Mouse (Mus musculus) midbrain, postnatal 0 days (tissue): ENCODE measurements at regions not wholly inside any gene's neighbourhood (a gene's known extent, or its start where the extent isn't known, plus 50 kb on each side); places are given as distances from the start of the nearest gene placed in this dataset.

Source experiments
- ATAC-seq: fragments of 200-750 bp; cut with Nextera tagmentation; 2 replicates; pipeline ENCODE4 v1.8.0; 2017; ENCODE audit warnings: moderate number of reproducible peaks, mild to moderate bottlenecking, moderate TSS enrichment, moderate library complexity; ENCODE audit not compliant: low FRiP score
- DNase-seq: peaks from one replicate; pipeline ENCODE4 v3.0.0-alpha.2; 2015; ENCODE audit warnings: low spot score
- H3K27ac ChIP-seq: fragments of 300-500 bp; sonication (generic); 2 replicates; pipeline ENCODE4 v1.5.1; 2014; ENCODE audit warnings: low read depth, mild to moderate bottlenecking, low read length, mixed read lengths
- H3K27me3 ChIP-seq: fragments of 300-500 bp; sonication (generic); 2 replicates; pipeline ENCODE4 v1.6.1; 2014; ENCODE audit warnings: low read length, control low read depth, mixed read lengths; ENCODE audit not compliant: insufficient read depth
- H3K36me3 ChIP-seq: fragments of 300-500 bp; sonication (generic); 2 replicates; pipeline ENCODE4 v1.6.1; 2014; ENCODE audit warnings: low read length, control low read depth, mixed read lengths; ENCODE audit not compliant: insufficient read depth
- H3K4me1 ChIP-seq: fragments of 300-500 bp; sonication (generic); 2 replicates; pipeline ENCODE4 v1.6.1; 2014; ENCODE audit warnings: mild to moderate bottlenecking, control low read depth, antibody characterized with exemption, low read length, mixed read lengths; ENCODE audit not compliant: insufficient read depth
- H3K4me2 ChIP-seq: fragments of 300-500 bp; sonication (generic); 2 replicates; pipeline ENCODE4 v1.6.1; 2014; ENCODE audit warnings: low read depth, mild to moderate bottlenecking, low read length, mixed read lengths; ENCODE audit not compliant: poor library complexity, severe bottlenecking
- H3K4me3 ChIP-seq: fragments of 300-500 bp; sonication (generic); 2 replicates; pipeline ENCODE4 v1.5.1; 2014; ENCODE audit warnings: low read depth, mild to moderate bottlenecking, low read length, moderate library complexity
- H3K9ac ChIP-seq: fragments of 300-500 bp; sonication (generic); replicated peaks from 2 replicates; pipeline ENCODE4 v1.6.1; 2014; ENCODE audit warnings: mild to moderate bottlenecking, low read length, moderate library complexity, mixed read lengths; ENCODE audit not compliant: poor library complexity, severe bottlenecking
- H3K9me3 ChIP-seq: fragments of 300-500 bp; sonication (generic); 2 replicates; pipeline ENCODE4 v1.6.1; 2016; ENCODE audit warnings: low read length, control low read depth
- CTCF ChIP-seq: IDR thresholded peaks from 2 replicates; pipeline ENCODE4 v1.5.1; 2016; ENCODE audit warnings: antibody characterized with exemption, mild to moderate bottlenecking
- WGBS: fragments of 180-500 bp; shearing (Covaris S2); extraction: QIAGEN DNeasy Blood & Tissue Kit; methylation state at CpG from one replicate; pipeline ENCODE4 v1.1.7; 2014; 5-methylcytosine and 5-hydroxymethylcytosine counted together

GRCm38 (mm10) chr3:52831986-52832385, 185.1 kb downstream of the Cog6 start:
- TF ChIP-seq CTCF = no peak
- DNase-seq = no peak
- no peaks in the 10 kb centered on the region for H3K9me3 ChIP-seq
- no peaks in the 10 kb centered on the region for H3K27me3 ChIP-seq
- no peak overlapping the region for H3K9ac ChIP-seq
- H3K27ac ChIP-seq = no peak overlapping the region
- no peak overlapping the region for H3K4me3 ChIP-seq
- ATAC-seq = no peak
- no peaks in the 10 kb centered on the region for H3K4me1 ChIP-seq
- no peaks in the 10 kb centered on the region for H3K36me3 ChIP-seq
- WGBS = 72% methylated on average over 1 of the region's 1 CpGs
- no peak overlapping the region for H3K4me2 ChIP-seq

- DNase-seq = no peak
- Histone ChIP-seq H3K36me3 (no peaks in the 10 kb centered on the region), H3K27ac (no peak overlapping the region), H3K4me1 (no peaks in the 10 kb centered on the region), H3K4me3 (no peak overlapping the region), H3K9me3 (no peaks in the 10 kb centered on the region), H3K9ac (no peak overlapping the region), H3K27me3 (no peaks in the 10 kb centered on the region), H3K4me2 (no peak overlapping the region)
- no peak for ATAC-seq
- 89% methylated on average over 3 of the region's 3 CpGs for WGBS
- no peak for TF ChIP-seq CTCF
Measured at GRCm38 (mm10) chr3:52830101-52830500, 186.9 kb downstream of the Cog6 start.

- no peak for ATAC-seq
- no peak for TF ChIP-seq CTCF
- Histone ChIP-seq H3K36me3 (no peaks in the 10 kb centered on the region), H3K4me2 (no peak overlapping the region), H3K4me1 (no peaks in the 10 kb centered on the region), H3K9me3 (no peaks in the 10 kb centered on the region), H3K27ac (no peak overlapping the region), H3K27me3 (no peaks in the 10 kb centered on the region), H3K4me3 (no peak overlapping the region), H3K9ac (no peak overlapping the region)
- WGBS = 97% methylated on average over 6 of the region's 6 CpGs
- DNase-seq = no peak
Measured at GRCm38 (mm10) chr3:52829069-52829468, 188.0 kb downstream of the Cog6 start.

- Histone ChIP-seq H3K4me2 (no peak overlapping the region), H3K27me3 (no peaks in the 10 kb centered on the region), H3K27ac (no peak overlapping the region), H3K4me3 (no peak overlapping the region), H3K36me3 (no peaks in the 10 kb centered on the region), H3K9ac (no peak overlapping the region), H3K9me3 (no peaks in the 10 kb centered on the region), H3K4me1 (no peaks in the 10 kb centered on the region)
- no peak for ATAC-seq
- no peak for TF ChIP-seq CTCF
- DNase-seq = no peak
- 66% methylated on average over 4 of the region's 4 CpGs for WGBS
Measured at GRCm38 (mm10) chr3:52828473-52828872, 188.6 kb downstream of the Cog6 start.

DNA sequence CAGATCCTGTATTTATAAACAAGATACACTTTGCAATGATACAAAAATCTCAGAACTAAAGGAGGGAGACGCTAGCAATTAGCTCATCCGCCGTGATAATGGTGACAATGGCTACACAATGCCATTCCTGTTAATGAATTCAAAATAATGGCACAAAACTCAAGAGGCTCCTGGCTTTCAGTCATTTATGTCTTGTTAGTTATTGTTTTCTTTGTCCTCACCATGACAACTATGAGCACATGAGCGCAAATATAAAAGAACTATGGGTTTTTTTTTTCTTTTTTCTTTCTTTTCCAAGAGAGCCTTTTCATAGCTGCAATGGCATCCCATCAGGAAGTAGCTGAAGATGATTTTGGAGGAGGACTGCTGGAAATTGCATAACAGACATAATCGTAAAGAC, 194.2 kb downstream of the Cog6 start:
- H3K4me2 ChIP-seq = no peak overlapping the region
- no peak overlapping the region for H3K9ac ChIP-seq
- H3K27me3 ChIP-seq = no peaks in the 10 kb centered on the region
- no peak overlapping the region for H3K27ac ChIP-seq
- no peaks in the 10 kb centered on the region for H3K36me3 ChIP-seq
- H3K9me3 ChIP-seq = no peaks in the 10 kb centered on the region
- no peak for ATAC-seq
- H3K4me1 ChIP-seq = no peaks in the 10 kb centered on the region
- H3K4me3 ChIP-seq = no peak overlapping the region
- no peak for DNase-seq
- TF ChIP-seq CTCF = no peak
- WGBS = 61% methylated on average over 5 of the region's 5 CpGs

DNA sequence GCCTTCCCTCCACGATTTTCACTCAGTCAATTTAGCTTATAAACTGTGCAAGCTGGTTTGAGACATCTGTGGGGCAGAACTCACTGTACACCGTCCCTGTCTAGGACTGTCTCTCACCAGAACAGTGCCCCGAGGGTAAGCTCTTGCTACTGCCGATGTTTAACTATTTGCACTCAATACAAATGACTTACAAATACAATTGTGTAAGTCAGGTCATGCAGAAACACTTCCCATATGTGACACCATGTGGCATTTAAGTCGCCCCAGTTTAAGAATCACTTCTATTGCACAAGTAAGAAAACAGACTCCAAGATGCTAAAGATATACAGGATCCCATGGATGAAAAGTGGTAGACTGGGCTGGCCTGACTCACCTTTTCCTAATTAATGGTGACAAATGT, 195.6 kb downstream of the Cog6 start:
- H3K4me1 ChIP-seq = no peaks in the 10 kb centered on the region
- ATAC-seq = no peak
- WGBS = 48% methylated on average over 5 of the region's 5 CpGs

More for the DNA sequence above, 195.6 kb downstream of the Cog6 start:
- H3K4me3 ChIP-seq = no peak overlapping the region
- H3K27ac ChIP-seq = no peak overlapping the region
- DNase-seq = no peak
- TF ChIP-seq CTCF = no peak
- H3K36me3 ChIP-seq = no peaks in the 10 kb centered on the region
- H3K27me3 ChIP-seq = no peaks in the 10 kb centered on the region
- H3K9ac ChIP-seq = no peak overlapping the region
- no peak overlapping the region for H3K4me2 ChIP-seq
- no peaks in the 10 kb centered on the region for H3K9me3 ChIP-seq
